Comparison of ENCODE assay signal across 9 mouse cellular contexts in the genomic region with DNA sequence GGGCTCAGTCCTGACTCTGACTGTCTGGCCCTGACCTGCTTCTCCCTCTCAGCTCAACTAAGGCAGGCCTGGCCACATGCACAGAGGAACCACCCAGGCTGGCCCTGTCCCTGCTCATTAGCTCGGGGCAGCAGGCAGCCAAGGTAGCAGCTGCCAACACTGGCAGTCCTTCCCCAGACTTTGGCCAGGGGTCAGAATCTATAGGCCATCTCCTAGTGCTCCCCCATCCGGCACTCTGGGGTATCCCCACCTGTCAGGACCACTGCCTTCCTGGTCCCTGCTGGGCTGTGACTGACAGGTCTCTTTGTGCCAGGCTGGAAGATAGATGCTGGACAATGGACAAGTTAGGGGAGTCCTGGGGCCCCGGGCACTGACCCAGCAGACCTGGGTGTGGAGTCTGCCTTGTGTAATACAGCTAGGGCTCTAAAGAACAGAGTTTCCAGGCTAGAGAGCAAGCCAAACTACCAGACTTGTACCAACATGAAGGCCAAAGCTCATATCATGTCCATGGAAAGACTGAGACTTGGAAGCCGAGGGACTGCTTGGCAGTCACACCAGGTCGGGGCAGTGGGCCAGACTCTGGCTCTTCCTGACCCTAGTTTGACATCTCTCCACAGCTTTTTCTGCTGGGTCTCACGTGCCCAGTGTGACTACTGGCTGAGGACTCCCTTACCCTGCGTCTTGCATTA. TPM values are rescaled to one million over a fixed set of nuclear protein-coding genes. Genes with fewer than 3 reads are reported as not detected.
DNase-seq lines count a peak whose midpoint lies in the region; ATAC-seq lines count a peak whose summit lies in the region.
"Had no signal": no experiment of that assay in that cellular context is flagged by ENCODE, and none has a peak within 500 bp of the region (broad histone marks: within the 10 kb centered on the region; RNA-seq: fewer than 3 reads in every experiment).

No protein-coding gene starts in this region.

- ATAC-seq in midbrain, embryonic 13.5 days: no peak
- 0 out of 2 replicates have a peak, but pooled peaks have one; percentile 17 for ATAC-seq in limb, embryonic 15.5 days (ENCODE audit: insufficient number of reproducible peaks, low FRiP score, low TSS enrichment, low read depth)

- DNase-seq in midbrain, embryonic 10.5 days (ENCODE audit: low spot score): no peak
- DNase-seq in gastrocnemius, adult 8-10 months (ENCODE audit: low spot score in 2 of 2): peak; percentile 34 to 67
- DNase-seq in spleen, postnatal 36 days (ENCODE audit: low spot score in 2 of 2): no peak
- no peak for DNase-seq in B cell, adult 2 months
- DNase-seq: lung, embryonic 14.5 days had no signal

- no peaks in the 10 kb centered on the region for H3K9me3 ChIP-seq in midbrain, embryonic 10.5 days (replicated peaks)
- H3K9me3 ChIP-seq in midbrain, embryonic 13.5 days: no peaks in the 10 kb centered on the region
- H3K9me3 ChIP-seq in limb, embryonic 15.5 days: no peaks in the 10 kb centered on the region

- peaks cover 25% of the 10 kb centered on the region; the same call in 1 of the 2 replicates for H3K27me3 ChIP-seq in midbrain, embryonic 10.5 days (ENCODE audit: low read depth, poor library complexity, severe bottlenecking)
- no peaks in the 10 kb centered on the region for H3K27me3 ChIP-seq in midbrain, embryonic 13.5 days
- H3K27me3 ChIP-seq in limb, embryonic 15.5 days: no peaks in the 10 kb centered on the region

- no peak overlapping the region for H3K9ac ChIP-seq in midbrain, embryonic 13.5 days (replicated peaks)
- H3K9ac ChIP-seq in limb, embryonic 15.5 days: no peak overlapping the region
- H3K9ac ChIP-seq: lung, embryonic 14.5 days had no signal

- no peak overlapping the region for H3K4me3 ChIP-seq in midbrain, embryonic 10.5 days
- H3K4me3 ChIP-seq in midbrain, embryonic 13.5 days (replicated peaks): no peak overlapping the region
- no peak overlapping the region for H3K4me3 ChIP-seq in brown adipose tissue, adult 24 weeks (ENCODE audit: insufficient read depth, low read depth, low read length)
- H3K4me3 ChIP-seq in limb, embryonic 15.5 days: no peak overlapping the region
- H3K4me3 ChIP-seq: erythroblast, embryonic 14.5 days had no signal

- H3K36me3 ChIP-seq in midbrain, embryonic 10.5 days: no peaks in the 10 kb centered on the region
- H3K36me3 ChIP-seq in midbrain, embryonic 13.5 days: no peaks in the 10 kb centered on the region
- H3K36me3 ChIP-seq in limb, embryonic 15.5 days: no peaks in the 10 kb centered on the region

- 68% methylated on average over 7 of the region's 7 CpGs for WGBS in midbrain, embryonic 10.5 days
- 61% methylated on average over 7 of the region's 7 CpGs for WGBS in midbrain, embryonic 13.5 days
- 66% methylated on average over 7 of the region's 7 CpGs for WGBS in limb, embryonic 15.5 days

- H3K27ac ChIP-seq in midbrain, embryonic 10.5 days (replicated peaks): peak overlapping the region; percentile 42; the same call in 1 of the 2 replicates
- H3K27ac ChIP-seq in midbrain, embryonic 13.5 days: no peak overlapping the region
- H3K27ac ChIP-seq in brown adipose tissue, adult 24 weeks (replicated peaks; ENCODE audit: low read depth, low read length): peak overlapping the region; percentile 77
- H3K27ac ChIP-seq in limb, embryonic 15.5 days: 0 out of 2 replicates have a peak overlapping the region, but pooled peaks have one; percentile 29

- no peak overlapping the region for H3K4me2 ChIP-seq in midbrain, embryonic 13.5 days (replicated peaks)
- no peak overlapping the region for H3K4me2 ChIP-seq in limb, embryonic 15.5 days
- H3K4me2 ChIP-seq: lung, embryonic 14.5 days had no signal

- H3K4me1 ChIP-seq in midbrain, embryonic 10.5 days: peaks cover 42% of the 10 kb centered on the region
- H3K4me1 ChIP-seq in midbrain, embryonic 13.5 days (replicated peaks): peaks cover 29% of the 10 kb centered on the region
- H3K4me1 ChIP-seq in brown adipose tissue, adult 24 weeks (ENCODE audit: control insufficient read depth, insufficient read depth, insufficient read length, low read length): peaks cover 7% of the 10 kb centered on the region
- peaks cover 30% of the 10 kb centered on the region for H3K4me1 ChIP-seq in limb, embryonic 15.5 days

RNA-seq across cellular contexts. Expression of a gene that starts 25.9 kb away (rescaled TPM):
- polyA plus RNA-seq in midbrain, embryonic 10.5 days (2016; fragmentation: Nextera tagmentation; extraction: Ambion mirVana): 0.51 and 0.62 TPM in 2 replicates
- polyA plus RNA-seq in midbrain, embryonic 13.5 days (2015; fragmentation: Nextera tagmentation; extraction: Ambion mirVana): 0.73 and 0.80 TPM in 2 replicates
- polyA plus RNA-seq in brown adipose tissue, adult 24 weeks (2012; ENCODE audit: insufficient read depth, insufficient read length, missing spikeins): not detected in 2 replicates
- not detected for total RNA-seq in gastrocnemius, adult 8-10 months (2022)
- polyA plus RNA-seq in limb, embryonic 15.5 days (2015; fragmentation: Nextera tagmentation; extraction: Ambion mirVana): not detected in 2 replicates
- polyA plus RNA-seq: erythroblast, embryonic 14.5 days; lung, embryonic 14.5 days had no signal

RNA-seq across cellular contexts. Expression of a gene that starts 29.1 kb away (rescaled TPM):
- 15.2 TPM in 2 replicates for polyA plus RNA-seq in midbrain, embryonic 10.5 days (2016; fragmentation: Nextera tagmentation; extraction: Ambion mirVana)
- 8.1 and 9.9 TPM in 2 replicates for polyA plus RNA-seq in midbrain, embryonic 13.5 days (2015; fragmentation: Nextera tagmentation; extraction: Ambion mirVana)
- not detected in 2 replicates for polyA plus RNA-seq in brown adipose tissue, adult 24 weeks (2012; ENCODE audit: insufficient read depth, insufficient read length, missing spikeins)
- total RNA-seq in gastrocnemius, adult 8-10 months (2022): under 1 TPM in 3 of 4 experiments, not detected in 1; 0.10 to 0.43 (median 0.19) TPM
- 8.4 and 8.8 TPM in 2 replicates for polyA plus RNA-seq in limb, embryonic 15.5 days (2015; fragmentation: Nextera tagmentation; extraction: Ambion mirVana)
- polyA plus RNA-seq: erythroblast, embryonic 14.5 days had no signal

Comparison
In these comparisons a context has a peak if more than half of its experiments do, and no peak if none do; other contexts are left out.
1. DNase-seq: peak in gastrocnemius, adult 8-10 months (2 of 2); none in midbrain, embryonic 10.5 days (single experiment), spleen, postnatal 36 days (0 of 2) and B cell, adult 2 months (0 of 2).